In genomic region chr12:32838954-32839353, GRCm38 (mm10) we compare ENCODE assay signal across 32 mouse cellular contexts.
"Had no signal": no experiment of that assay in that cellular context is flagged by ENCODE, and none has a peak within 500 bp of the region (broad histone marks: within the 10 kb centered on the region; RNA-seq: fewer than 3 reads in every experiment).

No protein-coding gene starts in this region.

- ATAC-seq: liver, embryonic 12.5 days; liver, postnatal 0 days; lung, postnatal 0 days; midbrain, embryonic 13.5 days; midbrain, embryonic 15.5 days; midbrain, embryonic 16.5 days had no signal

- H3K4me1 ChIP-seq: limb, embryonic 10.5 days; limb, embryonic 12.5 days; liver, embryonic 12.5 days; liver, embryonic 13.5 days; liver, embryonic 15.5 days; lung, embryonic 15.5 days; megakaryocyte, embryonic 14.5 days; midbrain, embryonic 10.5 days; midbrain, embryonic 12.5 days; midbrain, embryonic 13.5 days; midbrain, embryonic 15.5 days; neural tube, embryonic 12.5 days; neural tube, embryonic 13.5 days had no signal

- H3K4me2 ChIP-seq: limb, embryonic 12.5 days; limb, embryonic 13.5 days; limb, embryonic 15.5 days; liver, embryonic 11.5 days; liver, embryonic 12.5 days; liver, embryonic 13.5 days; liver, embryonic 15.5 days; lung, embryonic 14.5 days; lung, embryonic 15.5 days; midbrain, embryonic 11.5 days; midbrain, embryonic 12.5 days; midbrain, embryonic 13.5 days; midbrain, embryonic 15.5 days; neural tube, embryonic 12.5 days; neural tube, embryonic 13.5 days had no signal

- H3K9ac ChIP-seq: limb, embryonic 12.5 days; limb, embryonic 13.5 days; limb, embryonic 15.5 days; liver, embryonic 12.5 days; liver, embryonic 13.5 days; liver, embryonic 14.5 days; liver, embryonic 15.5 days; liver, postnatal 0 days; lung, embryonic 14.5 days; lung, embryonic 15.5 days; midbrain, embryonic 12.5 days; midbrain, embryonic 13.5 days; midbrain, embryonic 15.5 days; neural tube, embryonic 12.5 days; neural tube, embryonic 13.5 days had no signal

- H3K9me3 ChIP-seq: limb, embryonic 10.5 days; limb, embryonic 15.5 days; liver, embryonic 12.5 days; liver, embryonic 13.5 days; liver, embryonic 15.5 days; lung, embryonic 15.5 days; midbrain, embryonic 10.5 days; midbrain, embryonic 12.5 days; midbrain, embryonic 13.5 days; midbrain, embryonic 15.5 days; neural tube, embryonic 12.5 days; neural tube, embryonic 13.5 days had no signal

- H3K27ac ChIP-seq: limb, embryonic 10.5 days; limb, embryonic 12.5 days; limb, embryonic 13.5 days; limb, embryonic 15.5 days; liver, embryonic 12.5 days; liver, embryonic 13.5 days; liver, embryonic 14.5 days; liver, embryonic 15.5 days; lung, embryonic 15.5 days; macrophage; midbrain, embryonic 10.5 days; midbrain, embryonic 12.5 days; midbrain, embryonic 13.5 days; midbrain, embryonic 15.5 days; neural tube, embryonic 12.5 days; neural tube, embryonic 13.5 days had no signal

- DNase-seq: liver; liver, embryonic 13.5 days; liver, postnatal 0 days; lung, adult 18-20 months; lung, adult 2 months; lung, embryonic 14.5 days; lung, postnatal 10 days; lung, postnatal 14 days; lung, postnatal 36 days; lung, postnatal 4 days; midbrain, embryonic 14.5 days had no signal

- H3K4me3 ChIP-seq: limb, embryonic 10.5 days; limb, embryonic 12.5 days; limb, embryonic 13.5 days; limb, embryonic 15.5 days; liver, embryonic 12.5 days; liver, embryonic 13.5 days; liver, embryonic 15.5 days; lung, embryonic 15.5 days; megakaryocyte, embryonic 14.5 days; midbrain, embryonic 10.5 days; midbrain, embryonic 12.5 days; midbrain, embryonic 13.5 days; midbrain, embryonic 15.5 days; myocyte; neural tube, embryonic 12.5 days; neural tube, embryonic 13.5 days had no signal

- H3K27me3 ChIP-seq: limb, embryonic 12.5 days; limb, embryonic 13.5 days; limb, embryonic 15.5 days; liver, embryonic 12.5 days; liver, embryonic 13.5 days; liver, embryonic 15.5 days; lung, embryonic 15.5 days; megakaryocyte, embryonic 14.5 days; midbrain, embryonic 12.5 days; midbrain, embryonic 13.5 days; midbrain, embryonic 15.5 days; neural tube, embryonic 12.5 days; neural tube, embryonic 13.5 days had no signal
